Mouse (Mus musculus) G1E-ER4 (cell line): ENCODE measurements around the gene Gm20517. TPM values are rescaled to one million over a fixed set of nuclear protein-coding genes. Genes with fewer than 3 reads are reported as not detected.

Experiments
- GATA1 ChIP-seq: IDR thresholded peaks from one replicate; pipeline ENCODE4 v1.8.0; 2012; ENCODE audit warnings: low read length, inconsistent platforms
- polyA plus RNA-seq: library from polyadenylated mRNA; stranded (reverse); fragments of >175 nt; gene quantifications from 2 replicates; pipeline ENCODE4 v1.2.3, GENCODE M21; 2012

Gene Gm20517
- polyA plus RNA-seq, 1 experiment = 0.11 TPM

DNA sequence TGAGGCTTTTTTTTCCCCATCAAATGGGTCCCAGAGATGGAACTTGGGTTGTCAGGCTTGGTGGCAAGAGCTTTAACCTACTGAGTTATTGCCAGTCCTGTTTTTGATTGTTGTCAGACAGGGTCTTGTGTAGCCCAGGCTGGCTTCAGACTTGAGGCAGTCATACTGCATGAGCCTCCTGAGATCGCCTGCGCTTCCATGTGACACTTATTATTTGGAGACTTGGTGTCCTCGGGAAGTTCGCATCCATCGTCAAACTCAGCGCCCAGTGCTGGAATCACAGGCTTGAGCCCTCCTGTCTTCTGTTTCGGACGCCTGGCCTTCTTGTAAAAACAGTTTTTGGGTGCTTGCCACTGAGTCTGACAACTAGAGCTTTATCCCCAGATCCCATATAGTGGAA, 4.7 kb downstream of the Gm20517 start:
- no peak for TF ChIP-seq GATA1

DNA sequence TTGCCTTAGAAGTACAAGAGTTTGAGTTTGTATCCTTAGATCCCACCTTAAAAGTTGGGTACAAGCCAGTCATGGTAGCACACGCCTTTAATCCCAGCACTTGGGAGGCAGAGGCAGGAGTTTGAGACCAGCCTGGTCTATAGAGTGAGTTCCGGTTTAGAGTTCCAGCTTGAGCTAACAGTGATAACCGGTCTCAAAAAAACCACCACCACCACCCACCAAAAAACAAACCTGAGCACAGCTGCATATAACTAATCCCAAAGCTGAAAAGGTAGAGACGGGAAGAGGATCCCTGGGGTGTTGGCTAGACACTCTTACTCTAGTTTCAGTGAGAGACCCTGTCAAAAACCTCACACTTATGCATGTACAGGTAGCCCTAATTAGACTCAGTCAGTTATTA, 5.3 kb downstream of the Gm20517 start:
- no peak for TF ChIP-seq GATA1

DNA sequence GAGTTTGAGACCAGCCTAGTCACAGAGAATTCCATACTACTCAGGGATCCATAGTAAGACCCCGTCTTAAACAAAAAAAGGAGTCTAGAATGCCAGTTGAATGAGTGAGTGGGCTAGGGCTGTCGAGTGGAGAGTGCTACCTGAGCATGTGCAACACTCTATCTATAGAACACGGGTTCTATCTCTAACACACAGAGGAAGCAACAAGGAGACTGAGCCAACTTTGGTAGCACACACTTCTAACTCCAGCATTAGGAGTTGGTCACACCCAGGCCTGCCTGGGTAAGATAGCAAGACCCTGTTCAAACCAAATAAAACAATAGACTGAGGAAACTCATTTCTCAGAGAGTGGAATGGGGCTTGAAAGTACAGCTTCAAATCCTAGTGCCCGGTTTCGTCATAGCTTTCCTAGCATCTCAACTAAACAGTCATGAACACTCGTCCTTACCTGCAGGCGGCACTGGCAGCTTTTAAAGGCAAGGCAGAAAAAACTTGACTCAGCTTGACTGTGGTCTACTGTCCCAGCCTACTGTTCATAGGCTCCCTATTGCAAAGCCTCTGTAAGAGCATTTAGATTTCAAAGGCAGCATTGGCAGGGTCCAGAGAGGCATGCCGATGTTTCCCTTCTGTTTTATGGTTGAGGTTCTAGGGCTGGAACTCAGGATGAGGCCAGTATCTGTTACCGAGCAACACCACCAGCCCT, 6.4 kb downstream of the Gm20517 start:
- TF ChIP-seq GATA1 = no peak

DNA sequence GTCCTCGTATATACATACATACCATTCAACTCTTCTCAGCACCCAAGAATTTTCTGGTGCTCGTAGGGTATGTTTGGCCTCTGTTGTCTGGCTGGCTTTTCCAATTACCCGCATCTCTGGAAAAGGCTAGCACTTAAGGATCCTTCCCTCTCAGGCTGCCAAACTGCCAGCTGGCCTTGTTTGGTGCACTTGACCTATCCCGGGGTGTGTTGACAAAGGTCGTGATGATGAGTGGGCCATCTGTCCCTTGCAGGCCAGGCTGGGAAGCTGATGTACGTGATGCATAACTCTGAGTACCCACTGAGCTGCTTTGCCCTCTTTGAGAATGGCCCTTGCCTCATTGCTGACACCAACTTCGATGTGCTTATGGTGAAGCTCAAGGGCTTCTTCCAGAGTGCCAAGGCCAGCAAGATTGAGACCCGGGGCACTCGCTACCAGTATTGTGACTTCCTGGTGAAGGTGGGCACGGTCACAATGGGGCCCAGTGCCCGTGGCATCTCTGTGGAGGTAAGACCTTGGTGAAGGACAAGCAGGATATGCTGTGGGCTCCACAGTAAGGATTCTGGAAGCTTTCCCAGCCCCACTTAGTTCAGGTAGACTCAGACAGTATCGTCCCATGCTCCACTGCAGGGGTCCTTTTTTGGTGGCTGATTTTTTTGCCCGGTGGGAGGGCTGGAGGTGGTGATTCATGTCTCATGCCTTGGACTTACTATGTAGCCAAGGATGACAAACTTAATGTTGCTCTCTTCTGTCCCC, 7.3 kb downstream of the Gm20517 start:
- TF ChIP-seq GATA1 = no peak

DNA sequence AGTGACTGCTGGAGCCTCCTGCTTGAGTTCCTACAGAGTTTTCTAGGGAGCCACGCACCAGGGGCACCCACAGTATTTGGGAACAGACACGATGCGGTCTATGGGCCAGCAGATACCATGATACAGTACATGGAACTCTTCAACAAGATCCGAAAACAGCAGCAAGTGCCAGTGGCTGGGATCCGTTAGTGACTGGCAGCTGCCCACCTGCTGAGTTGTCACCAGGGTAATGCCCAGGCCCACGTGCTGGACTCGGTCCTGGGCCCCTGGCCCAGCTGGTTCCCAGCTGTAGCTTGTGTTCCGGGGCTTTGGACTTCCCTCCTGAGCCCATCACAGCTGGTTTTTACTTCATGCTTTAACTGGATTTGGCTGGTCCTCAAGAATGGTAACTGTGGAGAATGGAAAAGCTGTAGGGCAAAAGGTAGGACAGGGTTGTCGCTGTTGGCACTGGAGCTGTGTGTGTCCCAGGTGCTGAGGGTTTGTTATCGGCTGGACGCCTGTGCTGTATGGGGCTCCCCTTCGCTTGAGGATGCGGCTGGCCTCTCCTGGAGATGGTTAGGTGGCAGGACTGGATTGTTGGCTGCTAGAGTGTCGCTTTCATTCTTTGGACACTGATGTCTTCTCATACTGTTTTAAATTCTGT, 11.6 kb downstream of the Gm20517 start:
- TF ChIP-seq GATA1 = no peak

DNA sequence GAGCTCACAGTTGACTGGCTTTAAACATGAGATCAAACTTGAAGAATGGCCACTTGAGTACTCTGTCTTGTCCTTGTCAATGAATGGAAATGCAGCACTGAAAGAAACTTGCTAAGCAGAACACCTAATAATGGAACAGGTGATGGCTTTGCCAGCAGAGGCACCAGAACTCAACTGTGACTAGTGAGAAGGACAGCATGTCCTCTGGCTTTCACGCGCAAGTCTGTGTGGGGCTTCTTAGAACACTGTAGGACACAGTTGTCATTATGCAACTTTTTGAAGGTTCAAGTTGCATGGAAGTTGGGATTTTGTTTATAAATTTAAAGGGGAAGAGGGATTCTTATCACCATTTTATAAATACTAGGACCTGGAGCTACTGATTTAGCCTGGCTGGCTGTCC, 13.7 kb downstream of the Gm20517 start:
- no peak for TF ChIP-seq GATA1

DNA sequence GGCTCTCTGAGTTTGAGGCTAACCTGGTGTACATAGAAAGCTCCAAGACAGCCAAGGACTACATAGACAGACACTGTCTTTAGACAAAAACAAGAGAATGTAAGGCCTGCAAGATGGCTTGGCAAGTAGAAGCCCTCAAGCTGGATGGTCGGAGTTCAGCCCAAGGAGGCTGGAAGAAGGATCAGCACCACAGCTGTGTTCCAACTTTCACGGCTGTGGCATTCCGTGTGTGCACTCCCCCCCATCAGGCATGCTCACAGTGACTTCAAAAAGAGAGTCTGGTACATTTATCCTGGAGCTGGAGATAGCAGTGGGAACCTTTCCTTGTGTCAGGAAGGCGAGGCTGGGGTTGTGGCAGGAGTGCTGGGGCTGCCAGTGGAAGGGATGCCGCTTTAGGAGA, 14.6 kb downstream of the Gm20517 start:
- TF ChIP-seq GATA1 = no peak

DNA sequence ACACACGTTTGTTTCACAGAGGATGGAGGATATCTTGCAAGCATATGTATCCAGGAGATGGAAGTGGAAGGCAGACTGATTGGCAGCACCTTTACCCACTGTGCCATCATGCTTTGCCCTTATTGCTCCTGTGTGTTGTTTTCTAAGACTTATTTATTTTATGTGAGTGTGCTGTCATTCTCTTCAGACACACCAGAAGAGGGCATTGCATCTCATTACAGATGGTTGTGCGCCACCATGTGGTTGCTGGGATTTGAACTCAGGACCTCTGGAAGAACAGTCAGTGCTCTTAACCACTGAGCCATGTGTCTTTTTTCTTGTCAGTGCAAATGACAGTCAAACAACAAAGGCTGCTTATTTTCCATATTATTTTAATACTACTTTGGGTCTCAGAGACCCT, 16.4 kb downstream of the Gm20517 start:
- TF ChIP-seq GATA1 = no peak

DNA sequence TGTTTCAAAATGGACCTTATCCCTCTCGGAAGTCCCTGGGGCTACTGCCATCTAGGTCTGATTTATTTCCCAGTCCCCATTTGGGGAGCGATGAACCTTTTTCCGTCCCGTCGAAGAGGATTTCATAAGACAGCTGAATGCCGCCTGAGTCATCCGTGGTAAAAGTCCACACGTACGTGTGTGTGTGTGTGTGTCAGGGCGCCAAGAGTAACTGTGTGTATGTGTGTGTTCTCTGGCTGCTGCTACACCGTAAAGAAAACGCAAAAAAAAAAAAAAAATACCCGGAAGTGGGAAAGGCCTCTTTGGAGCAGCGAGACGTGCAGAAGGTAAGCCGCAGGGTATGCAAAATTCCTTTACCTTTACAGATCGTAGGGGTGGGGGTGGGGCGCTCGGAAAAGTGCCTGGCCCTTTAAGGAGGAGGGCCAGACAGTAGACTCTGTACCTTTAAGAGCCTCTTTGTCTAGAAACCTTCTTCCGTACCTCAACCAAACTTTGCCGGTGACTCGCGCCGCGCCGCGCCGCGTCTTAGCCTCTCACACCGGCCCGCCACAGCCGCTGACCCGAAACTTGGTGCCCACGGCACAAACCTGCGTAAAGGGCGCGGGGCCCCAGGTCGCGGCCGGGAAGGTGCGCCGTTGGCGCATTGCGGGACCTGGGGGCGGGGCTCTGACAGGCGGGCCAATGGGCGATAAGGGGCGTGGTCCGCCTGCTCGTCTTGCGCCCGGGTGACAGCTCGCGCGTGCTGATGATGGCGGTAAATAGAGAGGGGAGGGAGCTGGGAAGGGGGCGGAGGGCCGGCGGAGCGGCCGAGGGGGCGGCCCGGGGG, 17.7 kb downstream of the Gm20517 start:
- TF ChIP-seq GATA1 = no peak

DNA sequence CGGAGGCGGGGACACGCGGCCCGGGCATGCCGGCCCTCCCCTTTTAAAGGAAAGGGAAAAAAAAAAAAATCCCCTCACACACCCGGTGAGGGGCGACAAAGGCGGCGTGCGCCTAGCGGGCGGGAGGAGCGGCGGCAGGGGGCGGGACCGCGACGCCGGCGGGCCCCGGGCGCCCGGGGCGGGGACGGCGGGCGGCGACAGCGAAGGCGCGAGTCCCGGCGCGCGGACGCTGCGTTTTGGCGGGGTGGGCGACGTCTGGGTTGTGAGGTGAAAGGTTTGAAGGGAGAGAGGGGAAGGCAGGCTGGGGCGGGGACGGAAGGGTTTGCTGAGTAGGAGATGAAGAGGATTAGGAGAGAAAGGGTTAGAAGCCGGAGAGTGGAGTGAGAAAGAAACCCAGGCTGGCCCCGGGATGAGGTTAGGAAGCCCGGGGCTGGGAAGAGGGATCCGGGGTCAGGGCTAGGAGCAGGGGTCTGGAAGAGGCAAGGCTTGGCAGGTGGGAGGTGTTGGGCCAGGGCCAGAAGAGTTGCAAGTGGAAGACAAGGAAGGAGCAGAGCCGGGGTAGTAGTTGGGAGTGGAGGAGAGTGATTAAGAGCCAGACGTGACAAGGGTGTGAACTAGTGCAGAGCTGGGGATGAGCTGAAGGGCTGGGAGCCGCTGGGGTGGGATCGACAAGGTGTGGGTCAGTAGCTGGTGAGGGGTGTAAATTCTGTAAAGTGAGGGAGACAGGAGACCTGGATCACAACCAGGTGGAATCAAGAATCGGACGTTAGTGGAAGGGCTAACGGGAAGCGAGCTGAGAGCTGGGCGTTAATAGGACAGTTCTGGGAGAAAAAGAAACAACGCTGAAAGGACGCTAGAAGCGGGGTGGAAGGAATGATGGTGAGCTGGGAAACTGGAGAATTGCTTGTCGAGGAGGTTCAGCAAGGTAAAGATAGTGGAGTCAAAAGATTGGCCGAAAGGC, 18.6 kb downstream of the Gm20517 start:
- no peak for TF ChIP-seq GATA1

DNA sequence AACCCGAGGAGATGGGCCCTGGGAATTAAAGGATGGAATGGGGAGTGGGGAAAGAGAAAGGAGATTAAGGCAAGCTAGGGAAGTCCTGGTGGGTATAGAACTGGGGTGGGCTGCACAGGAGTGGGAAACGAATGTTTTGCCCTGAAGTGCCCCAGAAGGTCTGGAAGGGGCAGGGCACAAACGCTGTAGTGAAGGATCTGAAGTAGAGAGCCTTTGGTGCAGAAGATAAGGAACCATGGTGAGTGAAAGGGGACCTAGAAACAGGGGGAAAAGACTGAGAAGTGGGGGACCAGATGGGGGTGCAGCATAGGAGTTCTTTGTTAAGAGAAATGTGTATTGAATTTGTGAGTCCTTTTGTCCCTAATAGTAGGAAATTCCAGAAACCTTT, 19.3 kb downstream of the Gm20517 start, which contains the start of gene Usp49:
TSS of gene Usp49 (plus strand) at position 13 of the 388 bp plus-strand sequence.
- no peak for TF ChIP-seq GATA1

DNA sequence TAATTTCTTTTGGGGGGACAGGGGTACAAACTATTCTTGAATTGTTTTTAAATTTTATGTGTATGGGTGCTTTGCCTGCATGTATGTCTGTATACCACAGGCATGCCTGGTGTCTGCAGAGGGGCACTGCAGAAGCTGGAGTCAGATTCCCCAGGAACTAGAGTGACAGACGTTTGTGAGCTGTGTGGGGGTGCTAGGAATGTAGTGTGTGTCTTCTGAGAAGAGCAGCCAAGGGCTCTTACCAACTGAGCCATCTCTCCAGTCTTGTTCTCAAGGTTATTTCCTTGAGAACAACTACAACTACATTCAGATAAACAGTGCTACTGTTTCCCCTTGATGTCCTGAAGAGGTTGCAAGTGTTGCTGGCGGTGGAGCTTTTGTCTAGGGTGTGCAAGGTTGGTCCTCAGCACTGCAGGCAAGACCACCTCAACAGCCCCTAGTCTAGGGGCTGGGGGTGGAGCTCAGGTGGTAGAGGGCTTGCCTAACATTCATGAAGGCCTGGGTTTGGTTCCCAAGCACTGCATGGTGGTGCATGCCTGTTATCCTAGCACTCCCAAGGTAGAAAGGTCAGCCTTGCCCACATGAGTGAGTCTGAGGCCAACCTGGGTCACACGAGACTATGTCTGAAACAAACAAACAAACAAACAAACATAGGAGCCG, 20.9 kb downstream of the Gm20517 start:
- TF ChIP-seq GATA1 = no peak

DNA sequence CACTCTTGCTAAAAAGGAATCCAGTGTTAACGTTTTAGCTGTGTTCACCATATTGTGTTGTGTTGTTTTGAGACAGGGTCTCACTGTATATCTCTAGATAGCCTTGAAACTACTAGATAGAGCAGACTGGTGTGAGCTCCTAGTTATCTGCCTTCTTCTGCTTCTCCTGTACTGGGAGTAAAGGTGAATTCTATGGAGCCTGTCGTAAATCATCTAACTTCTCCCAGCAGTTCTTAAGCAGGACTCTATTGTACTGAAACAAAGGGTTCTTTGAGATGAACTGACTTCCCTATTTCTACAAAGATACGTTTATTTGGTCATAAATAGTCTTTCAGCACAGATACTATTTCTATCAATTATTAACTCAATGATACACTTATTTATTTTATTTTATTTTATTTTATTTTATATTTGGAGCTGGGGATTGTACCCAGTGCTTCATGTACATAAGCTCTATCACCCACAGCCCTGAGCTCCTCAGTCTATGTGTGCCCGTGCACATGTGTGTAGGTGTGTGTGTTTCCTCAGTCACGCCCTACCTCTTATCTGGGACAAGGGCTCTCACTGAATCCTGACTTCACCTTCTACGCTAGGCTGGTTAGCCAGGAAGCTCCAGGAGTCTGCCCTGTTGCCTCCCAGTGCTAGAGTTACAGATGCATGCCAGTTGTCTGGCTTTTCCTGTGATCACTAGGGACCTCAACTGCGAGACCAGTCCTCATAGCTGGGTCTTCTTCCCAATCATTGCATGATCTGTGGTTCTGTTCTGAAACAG, 22.8 kb downstream of the Gm20517 start:
- TF ChIP-seq GATA1 = no peak
